ENCODE assay signal across 7 mouse cellular contexts in the genomic region with DNA sequence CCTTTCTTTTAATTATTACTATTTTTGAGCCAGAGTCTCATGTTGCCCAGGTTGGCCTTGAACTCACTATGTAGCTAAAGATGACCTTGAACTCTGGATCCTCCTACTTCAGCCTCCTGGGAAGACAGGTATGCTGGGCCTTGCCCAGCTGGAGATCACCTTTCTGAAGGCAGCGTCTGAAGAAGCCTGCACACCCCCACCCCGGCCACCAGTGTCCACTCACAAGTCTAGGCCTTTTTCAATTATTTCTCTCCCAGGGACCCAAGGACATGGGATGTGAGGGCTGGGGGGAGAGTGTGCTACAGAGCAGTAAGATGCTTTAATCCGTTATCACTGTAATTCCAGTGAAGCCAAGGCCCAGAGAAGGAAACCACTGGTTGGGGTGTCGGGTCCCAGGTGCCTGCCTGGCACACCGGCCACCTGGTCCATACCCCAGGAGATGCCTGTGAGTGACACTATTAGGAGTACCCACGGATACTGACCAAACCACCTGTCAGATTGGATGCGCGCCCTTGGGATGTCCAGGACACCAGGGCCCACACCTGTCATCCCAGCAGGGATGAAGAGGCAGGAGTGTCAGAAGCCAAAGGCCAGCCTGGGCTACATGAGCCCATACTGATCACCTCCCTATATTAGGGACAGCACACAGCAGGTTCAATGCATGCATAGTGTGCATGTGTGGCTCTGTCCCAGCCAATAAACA. TPM values are rescaled to one million over a fixed set of nuclear protein-coding genes. Genes with fewer than 3 reads are reported as not detected.
DNase-seq lines count a peak whose midpoint lies in the region; TF ChIP-seq lines count a peak whose summit lies in the region.

No protein-coding gene starts in this region.

- H3K4me3 ChIP-seq in left cerebral cortex, adult 2 months = no peak overlapping the region

- intact Hi-C loops in left cerebral cortex, adult 2 months (cut with DNase I) = loop anchor here (2.0 kb wide), 1 partner anchor 15 kb away; no protein-coding TSS in a partner anchor
- intact Hi-C loops in left cerebral cortex, postnatal 25 days (cut with DNase I) = no loop called here

- DNase-seq in left cerebral cortex, adult 2 months (ENCODE audit: extremely low spot score in 1 of 2, low spot score in 2 of 2) = peak; percentile 10 to 11
- no peak for DNase-seq in left cerebral cortex, postnatal 25 days (ENCODE audit: low spot score in 2 of 2)
- peak; percentile 3 for DNase-seq in urinary bladder, postnatal 25 days (ENCODE audit: low spot score)
- no peak for DNase-seq in urinary bladder, postnatal 36 days (ENCODE audit: low spot score in 2 of 2)
- peak; percentile 17 to 21 for DNase-seq in kidney, adult 8-10 months
- DNase-seq in urinary bladder, postnatal 4 days (ENCODE audit: low spot score in 2 of 2) = peak; percentile 18 to 51
- no peak for DNase-seq in T-cell, adult 2 months (ENCODE audit: low spot score)

- no peak overlapping the region; the same call in 1 of the 2 replicates for H3K27ac ChIP-seq in left cerebral cortex, adult 2 months

- TF ChIP-seq CTCF in left cerebral cortex, adult 2 months (IDR thresholded peaks at IDR 0.05) = no peak

RNA-seq across cellular contexts. Expression of a gene that starts 27.5 kb away (rescaled TPM):
- total RNA-seq in left cerebral cortex, adult 2 months (2021) = 10 to 100 TPM; 93.4 to 94.9 TPM
- 10 to 100 TPM; 81.1 to 87.3 TPM for total RNA-seq in left cerebral cortex, postnatal 25 days (2021)

RNA-seq across cellular contexts. Expression of a gene that starts 35.1 kb away (rescaled TPM):
- 1 to 10 TPM; 1.3 to 1.4 TPM for total RNA-seq in left cerebral cortex, adult 2 months (2021)
- total RNA-seq in left cerebral cortex, postnatal 25 days (2021) = 1 to 10 TPM in 1 of 2 experiments, under 1 TPM in 1; 0.89 to 1.5 TPM

RNA-seq across cellular contexts. Expression of a gene that starts 39.1 kb away (rescaled TPM):
- total RNA-seq in left cerebral cortex, adult 2 months (2021) = 1 to 10 TPM; 5.1 to 7.1 TPM
- total RNA-seq in left cerebral cortex, postnatal 25 days (2021) = 1 to 10 TPM; 4.0 to 4.1 TPM

RNA-seq across cellular contexts. Expression of a gene that starts 43.7 kb away (rescaled TPM):
- 1 to 10 TPM; 2.0 to 3.4 TPM for total RNA-seq in left cerebral cortex, adult 2 months (2021)
- 1 to 10 TPM; 3.5 to 4.2 TPM for total RNA-seq in left cerebral cortex, postnatal 25 days (2021)

RNA-seq across cellular contexts. Expression of a gene that starts 43.7 kb away (rescaled TPM):
- 10 to 100 TPM; 87.1 to 95.1 TPM for total RNA-seq in left cerebral cortex, adult 2 months (2021)
- 10 to 100 TPM; 83.7 to 87.7 TPM for total RNA-seq in left cerebral cortex, postnatal 25 days (2021)

Comparison
In these comparisons a context has a peak if more than half of its experiments do, and no peak if none do; other contexts are left out.
1. DNase-seq: peak in left cerebral cortex, adult 2 months (2 of 2), urinary bladder, postnatal 25 days (single experiment), kidney, adult 8-10 months (2 of 2) and urinary bladder, postnatal 4 days (2 of 2); none in left cerebral cortex, postnatal 25 days (0 of 2), urinary bladder, postnatal 36 days (0 of 2) and T-cell, adult 2 months (single experiment).